Mouse (Mus musculus) granulocyte monocyte progenitor cell, adult 5-6 weeks (primary cell): ENCODE results near the gene 6030445D17Rik. TPM values are rescaled to one million over a fixed set of nuclear protein-coding genes. Genes with fewer than 3 reads are reported as not detected.

Experiments
- total RNA-seq, 2 experiments: library from RNA; stranded (forward) in 1 of 2; stranded (reverse) in 1 of 2; fragments of 200-712, 200-1000 nt in 1 of 2; fragments of >200 nt in 1 of 2; fragmentation: Nextera tagmentation in 1 of 2; gene quantifications; 2 replicates each; pipeline ENCODE4 v1.2.3; 2014 to 2017

6030445D17Rik gene
- total RNA-seq, 2 experiments from 2014 or later = not detected

Other genes with a start within 250 kb of the 6030445D17Rik start
- gene Tcea3, start 214.5 kb upstream of the 6030445D17Rik start, total RNA-seq (2014; fragmentation: Nextera tagmentation) = not detected in 2 replicates
- not detected in 2 replicates for gene Tcea3, start 214.5 kb upstream of the 6030445D17Rik start, total RNA-seq (2017)
- gene Zfp46, start 177.6 kb upstream of the 6030445D17Rik start, total RNA-seq (2014; fragmentation: Nextera tagmentation) = 4.1 and 7.0 TPM in 2 replicates
- 11.6 and 16.0 TPM in 2 replicates for gene Zfp46, start 177.6 kb upstream of the 6030445D17Rik start, total RNA-seq (2017)
- 128 and 164 TPM in 2 replicates for gene Hnrnpr, start 151.3 kb upstream of the 6030445D17Rik start, total RNA-seq (2014; fragmentation: Nextera tagmentation)
- gene Hnrnpr, start 151.3 kb upstream of the 6030445D17Rik start, total RNA-seq (2017) = 172 and 194 TPM in 2 replicates
- not detected in 2 replicates for gene Htr1d, start 38.7 kb upstream of the 6030445D17Rik start, total RNA-seq (2014; fragmentation: Nextera tagmentation)
- gene Htr1d, start 38.7 kb upstream of the 6030445D17Rik start, total RNA-seq (2017) = not detected in 2 replicates
- gene Luzp1, start 7.5 kb downstream of the 6030445D17Rik start, total RNA-seq (2014; fragmentation: Nextera tagmentation) = 6.2 and 10.2 TPM in 2 replicates
- 4.0 and 4.1 TPM in 2 replicates for gene Luzp1, start 7.5 kb downstream of the 6030445D17Rik start, total RNA-seq (2017)
- gene Kdm1a, start 140.5 kb downstream of the 6030445D17Rik start, total RNA-seq (2014; fragmentation: Nextera tagmentation) = 57.8 and 60.8 TPM in 2 replicates
- 53.4 and 59.4 TPM in 2 replicates for gene Kdm1a, start 140.5 kb downstream of the 6030445D17Rik start, total RNA-seq (2017)
- not detected in 2 replicates for gene Tex46, start 148.2 kb downstream of the 6030445D17Rik start, total RNA-seq (2014; fragmentation: Nextera tagmentation)
- not detected in 2 replicates for gene Tex46, start 148.2 kb downstream of the 6030445D17Rik start, total RNA-seq (2017)
- 0.36 TPM in 1 of 2 replicates, not detected in the other for gene Lactbl1, start 160.4 kb downstream of the 6030445D17Rik start, total RNA-seq (2014; fragmentation: Nextera tagmentation)
- 0.09 TPM in 1 of 2 replicates, not detected in the other for gene Lactbl1, start 160.4 kb downstream of the 6030445D17Rik start, total RNA-seq (2017)